Mouse (Mus musculus) embryonic facial prominence, embryonic 10.5 days (tissue): ENCODE data around the gene Clec16a. TPM values are rescaled to one million over a fixed set of nuclear protein-coding genes. Genes with fewer than 3 reads are reported as not detected.

ENCODE experiments used
- DNase-seq: peaks from one replicate; pipeline ENCODE4 v3.0.0-alpha.2; 2017; ENCODE audit warnings: low spot score
- H3K27ac ChIP-seq: fragments of 300-500 bp; sonication (generic); replicated peaks from 2 replicates; pipeline ENCODE4 v1.5.1; 2016; ENCODE audit warnings: mild to moderate bottlenecking
- H3K27me3 ChIP-seq: fragments of 300-500 bp; sonication (generic); replicated peaks from 2 replicates; pipeline ENCODE4 v1.6.1; 2016; ENCODE audit warnings: low read depth, mild to moderate bottlenecking; ENCODE audit not compliant: poor library complexity, severe bottlenecking
- H3K36me3 ChIP-seq: fragments of 300-500 bp; sonication (generic); replicated peaks from 2 replicates; pipeline ENCODE4 v1.6.1; 2016; ENCODE audit warnings: mild to moderate bottlenecking, moderate library complexity
- H3K4me1 ChIP-seq: fragments of 300-500 bp; sonication (generic); 2 replicates; pipeline ENCODE4 v1.6.1; 2016
- H3K4me3 ChIP-seq: fragments of 300-500 bp; sonication (generic); 2 replicates; pipeline ENCODE4 v1.5.1; 2016; ENCODE audit warnings: mild to moderate bottlenecking, moderate library complexity
- H3K9me3 ChIP-seq: fragments of 300-500 bp; sonication (generic); 2 replicates; pipeline ENCODE4 v1.6.1; 2016; ENCODE audit warnings: mild to moderate bottlenecking
- WGBS: fragments of 180-500 bp; shearing (Covaris S2); methylation state at CpG from one replicate; pipeline ENCODE4 v1.1.7; 2016; 5-methylcytosine and 5-hydroxymethylcytosine counted together
- polyA plus RNA-seq: library from polyadenylated mRNA; unstranded; fragments of >200 nt; fragmentation: Nextera tagmentation; extraction: Ambion mirVana; gene quantifications from 2 replicates; pipeline ENCODE4 v1.2.1, GENCODE M21; 2016

The Clec16a gene
- polyA plus RNA-seq, 1 experiment from 2014 or later = 30.7 TPM

DNA sequence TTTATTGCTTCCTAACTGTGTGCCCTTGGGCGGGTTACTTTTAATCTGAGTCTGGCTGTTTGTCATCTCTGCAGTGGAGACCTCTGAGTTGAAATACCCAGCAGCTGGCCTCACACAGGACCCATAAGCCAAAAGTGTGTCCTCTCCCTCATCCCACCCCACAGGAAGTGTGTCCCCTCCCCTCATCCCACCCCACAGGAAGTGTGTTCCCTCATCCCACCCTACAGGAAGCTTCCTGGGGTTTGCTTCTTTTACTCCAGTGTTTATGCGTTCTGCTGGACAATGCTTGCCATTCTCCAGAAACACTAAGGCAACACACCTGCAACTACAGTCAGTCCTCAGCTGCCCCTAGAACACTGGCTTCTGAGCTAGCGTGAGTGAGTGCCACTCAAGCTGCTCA, 92.8 kb downstream of the Clec16a start:
- no peak overlapping the region for H3K4me3 ChIP-seq
- H3K9me3 ChIP-seq = no peaks in the 10 kb centered on the region
- no peaks in the 10 kb centered on the region for H3K27me3 ChIP-seq
- no peak for DNase-seq
- peak overlapping the region; percentile 54 for H3K27ac ChIP-seq
- H3K4me1 ChIP-seq = peaks cover 29% of the 10 kb centered on the region
- WGBS = 59% methylated on average over 3 of the region's 3 CpGs
- no peaks in the 10 kb centered on the region for H3K36me3 ChIP-seq

DNA sequence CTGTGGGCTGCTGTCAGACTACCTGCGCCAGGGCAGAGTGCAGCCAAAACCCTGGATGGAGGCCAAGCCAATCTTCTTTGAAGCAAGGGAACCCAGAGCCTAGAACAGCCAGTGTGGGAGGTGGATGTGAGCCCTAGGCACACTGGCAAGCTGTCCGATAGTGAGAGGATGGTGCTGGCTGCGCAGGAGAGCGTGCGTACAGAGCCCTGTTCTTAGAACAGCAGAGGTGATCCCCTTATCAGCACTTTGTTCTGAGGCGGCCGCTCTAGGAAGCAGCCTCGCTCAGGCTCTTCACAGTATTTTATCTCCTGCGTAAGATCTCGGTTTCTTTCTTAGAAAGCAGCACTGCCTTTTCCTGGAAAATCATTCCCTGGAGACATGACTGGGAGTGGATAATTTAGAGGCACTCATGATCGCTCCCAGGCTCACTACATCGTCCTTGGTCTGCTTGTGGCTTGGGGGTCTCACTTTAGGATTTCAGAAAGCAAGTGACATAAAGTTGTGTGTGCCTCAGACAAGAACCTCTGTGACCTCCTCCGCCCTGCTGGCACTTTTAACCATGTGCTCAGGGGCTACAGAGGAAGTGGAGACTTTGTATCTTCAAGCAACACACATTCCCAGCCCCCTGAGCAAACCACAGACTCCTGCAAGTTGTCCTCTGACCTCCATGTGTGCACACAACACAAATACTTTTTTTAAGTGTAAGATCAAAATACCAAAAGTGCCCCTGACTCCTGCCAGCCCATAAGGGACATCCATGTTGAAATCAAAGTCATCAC, 94.2 kb downstream of the Clec16a start:
- no peak for DNase-seq

DNA sequence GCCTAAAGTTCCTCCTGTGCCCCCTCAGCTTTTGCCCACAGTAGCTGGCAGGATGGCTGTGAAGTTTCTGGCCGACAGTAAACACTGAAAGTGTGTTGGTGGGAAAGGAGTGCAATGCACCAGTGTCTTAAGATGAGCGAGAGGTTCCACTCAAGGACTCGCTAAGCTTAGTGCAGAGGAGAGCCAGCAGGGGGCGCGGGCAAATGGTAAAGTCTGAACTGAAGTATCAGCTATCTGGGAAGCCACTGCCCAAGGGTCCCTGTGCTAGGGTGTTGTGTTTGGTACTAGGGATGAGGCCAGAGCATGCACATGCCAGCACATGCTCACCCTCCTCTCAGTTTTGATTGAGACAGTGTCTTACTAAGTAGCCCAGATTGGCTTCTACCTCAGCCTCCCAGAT, 94.9 kb downstream of the Clec16a start:
- Histone ChIP-seq H3K27me3 (no peaks in the 10 kb centered on the region), H3K4me3 (no peak overlapping the region), H3K9me3 (no peaks in the 10 kb centered on the region), H3K36me3 (no peaks in the 10 kb centered on the region), H3K4me1 (peaks cover 26% of the 10 kb centered on the region), H3K27ac (no peak overlapping the region)
- peak; percentile 87 for DNase-seq
- 6% methylated on average over 5 of the region's 5 CpGs for WGBS

More for the DNA sequence above, 94.2 kb downstream of the Clec16a start:
- Histone ChIP-seq H3K4me3 (no peak overlapping the region), H3K9me3 (no peaks in the 10 kb centered on the region), H3K27ac (no peak overlapping the region; the same call in 1 of the 2 replicates), H3K36me3 (no peaks in the 10 kb centered on the region), H3K27me3 (no peaks in the 10 kb centered on the region), H3K4me1 (peaks cover 27% of the 10 kb centered on the region)
- 80% methylated on average over 13 of the region's 13 CpGs for WGBS

DNA sequence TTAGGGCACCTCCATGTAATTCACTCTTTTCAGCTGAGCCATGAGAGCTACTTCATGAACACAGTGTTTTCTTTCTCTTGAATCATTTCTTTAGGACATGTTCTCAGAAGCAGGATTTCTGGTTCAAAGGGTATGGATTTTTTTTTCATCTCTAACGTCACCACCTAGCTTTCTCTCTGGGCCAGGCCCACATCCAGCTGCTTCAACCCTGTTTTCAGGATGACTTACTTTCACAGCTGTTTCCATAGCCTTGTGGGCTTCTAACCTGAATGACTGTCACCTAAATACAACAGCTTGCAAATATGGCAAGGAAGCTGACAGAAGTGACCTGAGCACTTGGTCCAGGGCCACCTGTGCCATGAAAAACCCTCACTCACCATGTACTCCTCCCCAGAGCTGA, 96.0 kb downstream of the Clec16a start:
- no peaks in the 10 kb centered on the region for H3K9me3 ChIP-seq
- 68% methylated on average over 1 of the region's 1 CpGs for WGBS
- no peak overlapping the region for H3K27ac ChIP-seq
- DNase-seq = no peak
- no peaks in the 10 kb centered on the region for H3K27me3 ChIP-seq
- H3K4me1 ChIP-seq = peaks cover 26% of the 10 kb centered on the region
- H3K36me3 ChIP-seq = no peaks in the 10 kb centered on the region
- H3K4me3 ChIP-seq = no peak overlapping the region

DNA sequence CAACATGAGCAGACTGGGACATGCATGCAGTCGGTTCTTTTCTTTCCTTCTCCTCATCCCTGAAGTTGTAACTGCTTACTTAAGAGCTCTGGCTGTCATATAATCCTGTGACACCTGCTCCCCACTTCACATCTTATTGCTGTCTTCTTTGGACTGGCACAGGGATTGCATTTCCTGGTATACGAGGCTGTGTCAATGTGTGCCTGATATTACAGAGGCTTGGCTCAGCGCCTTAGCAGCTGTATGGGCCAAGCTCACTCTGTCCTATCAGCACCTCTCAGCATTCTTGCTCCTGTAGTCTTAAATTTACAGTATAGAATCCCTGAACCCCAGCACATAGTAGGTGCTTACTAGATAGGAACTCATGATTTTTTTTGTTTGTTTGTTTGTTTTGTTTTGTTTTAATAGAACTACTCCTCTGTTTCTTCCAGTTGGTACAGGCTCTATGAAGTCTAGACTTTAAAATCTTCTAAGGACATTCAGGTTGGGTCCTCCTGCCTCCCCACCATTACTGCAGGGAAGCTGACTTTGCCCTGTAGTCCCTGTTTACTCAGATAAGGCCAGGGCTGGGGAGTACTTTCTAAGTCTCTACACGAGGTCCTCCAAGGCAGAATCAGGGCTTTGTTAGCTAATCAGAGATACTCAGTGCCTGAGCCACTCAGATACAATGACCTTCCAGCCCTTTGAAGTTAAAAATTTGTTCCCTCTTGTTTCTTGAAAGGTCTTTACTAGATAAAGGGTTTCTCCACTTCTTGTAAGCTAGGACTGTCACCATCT, 97.9 kb downstream of the Clec16a start:
- H3K4me3 ChIP-seq = no peak overlapping the region
- H3K4me1 ChIP-seq = peaks cover 22% of the 10 kb centered on the region
- 61% methylated on average over 4 of the region's 4 CpGs for WGBS

DNA sequence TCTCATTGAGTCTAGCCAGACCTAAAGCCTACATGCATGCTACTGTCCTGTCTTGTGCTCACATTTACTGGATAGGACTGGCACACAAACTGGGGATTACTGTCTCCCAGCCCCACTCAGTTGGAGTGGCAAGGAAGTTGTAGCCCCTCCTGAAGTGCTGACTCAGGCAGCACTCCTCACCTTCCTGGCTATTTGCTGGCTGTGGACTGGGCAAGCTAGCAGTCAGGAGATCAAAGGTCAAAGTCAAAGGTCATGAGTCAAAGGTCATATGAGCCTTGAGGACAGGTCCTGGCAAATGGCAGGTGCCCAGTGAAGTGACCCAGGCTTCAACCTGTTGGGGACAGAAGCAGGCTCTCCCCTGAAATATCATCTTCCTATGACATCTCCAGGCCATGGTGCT, 99.1 kb downstream of the Clec16a start:
- H3K9me3 ChIP-seq = no peaks in the 10 kb centered on the region
- H3K27ac ChIP-seq = no peak overlapping the region
- no peak for DNase-seq
- no peaks in the 10 kb centered on the region for H3K36me3 ChIP-seq
- H3K4me3 ChIP-seq = no peak overlapping the region
- peaks cover 10% of the 10 kb centered on the region for H3K4me1 ChIP-seq
- H3K27me3 ChIP-seq = no peaks in the 10 kb centered on the region

More for the DNA sequence above, 97.9 kb downstream of the Clec16a start:
- Histone ChIP-seq H3K27ac (no peak overlapping the region), H3K9me3 (no peaks in the 10 kb centered on the region), H3K36me3 (no peaks in the 10 kb centered on the region), H3K27me3 (no peaks in the 10 kb centered on the region)
- no peak for DNase-seq

DNA sequence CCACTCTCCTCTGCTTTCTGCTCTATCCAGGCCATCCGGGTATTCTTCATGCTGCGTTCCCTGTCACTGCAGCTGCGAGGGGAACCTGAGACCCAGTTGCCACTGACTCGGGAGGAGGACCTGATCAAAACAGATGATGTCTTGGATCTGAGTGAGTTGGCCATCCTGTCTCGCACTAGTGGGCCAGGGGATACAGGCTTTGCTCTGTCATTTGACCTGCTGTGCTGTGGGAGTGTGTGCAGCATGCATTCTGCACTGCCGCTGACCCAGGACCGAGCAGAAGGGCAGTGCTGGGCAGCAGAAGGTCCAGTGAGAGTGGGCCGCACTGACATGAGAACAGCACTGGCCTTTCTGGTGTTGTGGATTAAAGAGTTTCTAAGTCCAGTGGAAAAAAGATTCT, 99.6 kb downstream of the Clec16a start:
- Histone ChIP-seq H3K4me3 (no peak overlapping the region), H3K9me3 (no peaks in the 10 kb centered on the region), H3K4me1 (peaks cover 6% of the 10 kb centered on the region; the same call in 1 of the 2 replicates), H3K27ac (no peak overlapping the region), H3K27me3 (no peaks in the 10 kb centered on the region), H3K36me3 (no peaks in the 10 kb centered on the region)
- no peak for DNase-seq
- WGBS = 80% methylated on average over 8 of the region's 8 CpGs

DNA sequence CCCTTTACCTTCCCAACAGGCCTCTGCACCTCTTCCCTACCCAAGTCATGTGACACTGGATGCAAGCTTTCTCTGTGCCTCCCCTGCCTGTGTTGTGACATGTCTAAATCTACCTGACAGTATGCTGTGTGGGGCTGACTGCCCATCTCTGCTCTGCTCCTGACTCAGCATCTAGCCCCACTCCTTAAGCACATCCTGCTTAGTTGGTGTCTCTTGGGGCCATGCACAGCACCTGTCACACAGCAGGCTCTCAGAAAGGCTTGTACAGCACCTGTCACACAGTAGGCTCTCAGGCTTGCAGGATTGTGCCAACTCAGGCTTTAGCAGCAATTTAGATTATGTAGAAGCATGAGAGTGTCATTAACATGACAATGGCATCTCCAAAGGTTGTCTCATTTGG, 106.7 kb downstream of the Clec16a start:
- H3K36me3 ChIP-seq = no peaks in the 10 kb centered on the region
- no peak for DNase-seq

DNA sequence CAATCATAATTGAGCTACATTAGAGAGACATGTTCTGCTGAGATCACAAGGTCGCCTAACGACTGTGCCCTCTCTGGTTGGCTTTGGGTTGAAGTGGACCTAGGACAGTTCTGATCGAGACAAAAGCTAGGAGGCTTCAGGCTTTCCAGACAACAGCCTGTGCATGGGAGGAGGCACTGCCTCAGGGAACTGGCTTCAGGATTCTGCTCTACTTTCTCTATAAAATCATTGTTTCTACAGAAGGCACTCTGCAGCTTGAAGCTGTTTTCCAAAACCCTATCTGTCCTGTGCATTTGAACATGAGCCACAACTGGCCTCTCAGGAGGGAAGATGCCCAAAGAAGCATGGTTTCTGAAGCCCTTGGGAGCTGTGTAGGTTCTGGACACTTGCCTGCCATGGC, 107.8 kb downstream of the Clec16a start:
- no peak overlapping the region for H3K27ac ChIP-seq
- 81% methylated on average over 3 of the region's 3 CpGs for WGBS
- no peaks in the 10 kb centered on the region for H3K27me3 ChIP-seq
- no peaks in the 10 kb centered on the region for H3K9me3 ChIP-seq
- H3K4me1 ChIP-seq = peaks cover 27% of the 10 kb centered on the region
- no peak for DNase-seq
- no peaks in the 10 kb centered on the region for H3K36me3 ChIP-seq
- no peak overlapping the region for H3K4me3 ChIP-seq

More for the DNA sequence above, 106.7 kb downstream of the Clec16a start:
- Histone ChIP-seq H3K27me3 (no peaks in the 10 kb centered on the region), H3K9me3 (no peaks in the 10 kb centered on the region), H3K27ac (no peak overlapping the region), H3K4me3 (no peak overlapping the region), H3K4me1 (peaks cover 19% of the 10 kb centered on the region)

DNA sequence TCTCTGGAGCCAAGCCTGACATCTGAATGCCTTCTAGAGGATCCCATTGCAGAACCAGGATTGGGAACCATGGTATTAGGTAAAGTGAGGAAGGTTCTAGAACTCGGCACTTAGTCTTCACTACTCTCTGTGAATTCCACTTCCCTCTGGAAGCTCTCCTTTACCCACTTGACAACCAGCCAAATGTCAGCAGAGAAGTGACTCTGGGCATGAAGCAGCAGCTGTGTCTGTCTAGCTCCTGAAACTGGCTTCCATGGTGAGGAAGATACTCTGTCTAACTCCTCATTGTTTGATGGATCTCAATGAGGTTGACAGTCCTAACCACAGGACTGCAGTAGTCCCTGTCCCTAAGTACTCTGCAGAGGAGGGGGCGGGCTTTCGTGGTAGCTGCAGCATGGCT, 110.1 kb downstream of the Clec16a start:
- H3K27ac ChIP-seq = no peak overlapping the region
- peaks cover 32% of the 10 kb centered on the region for H3K4me1 ChIP-seq
- H3K27me3 ChIP-seq = no peaks in the 10 kb centered on the region
- 84% methylated on average over 3 of the region's 3 CpGs for WGBS
- H3K4me3 ChIP-seq = no peak overlapping the region
- no peak for DNase-seq
- H3K9me3 ChIP-seq = no peaks in the 10 kb centered on the region
- H3K36me3 ChIP-seq = no peaks in the 10 kb centered on the region

DNA sequence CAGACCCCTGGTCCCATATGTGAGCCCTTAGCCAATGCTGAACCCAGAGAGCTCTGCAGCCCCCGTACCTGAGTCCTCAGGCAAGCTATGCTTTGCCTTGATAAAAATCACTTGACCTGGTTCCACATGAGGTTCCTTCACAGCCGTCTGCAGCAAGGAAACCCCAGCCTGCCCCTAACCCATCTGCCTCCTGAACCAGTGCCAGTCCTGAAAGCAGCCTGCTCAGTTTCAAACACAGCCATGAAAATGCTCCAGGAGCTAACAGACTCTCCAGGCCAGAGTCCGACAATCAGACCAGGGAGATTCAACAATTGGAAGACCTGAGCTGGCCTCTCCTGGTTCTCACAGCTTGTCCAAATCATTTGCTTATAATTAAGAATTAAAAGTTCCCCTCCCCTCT, 110.8 kb downstream of the Clec16a start:
- no peaks in the 10 kb centered on the region for H3K9me3 ChIP-seq
- WGBS = 55% methylated on average over 3 of the region's 3 CpGs
- H3K4me3 ChIP-seq = no peak overlapping the region
- DNase-seq = no peak
- no peaks in the 10 kb centered on the region for H3K36me3 ChIP-seq
- no peaks in the 10 kb centered on the region for H3K27me3 ChIP-seq
- H3K4me1 ChIP-seq = peaks cover 32% of the 10 kb centered on the region
- H3K27ac ChIP-seq = no peak overlapping the region; the same call in 1 of the 2 replicates

DNA sequence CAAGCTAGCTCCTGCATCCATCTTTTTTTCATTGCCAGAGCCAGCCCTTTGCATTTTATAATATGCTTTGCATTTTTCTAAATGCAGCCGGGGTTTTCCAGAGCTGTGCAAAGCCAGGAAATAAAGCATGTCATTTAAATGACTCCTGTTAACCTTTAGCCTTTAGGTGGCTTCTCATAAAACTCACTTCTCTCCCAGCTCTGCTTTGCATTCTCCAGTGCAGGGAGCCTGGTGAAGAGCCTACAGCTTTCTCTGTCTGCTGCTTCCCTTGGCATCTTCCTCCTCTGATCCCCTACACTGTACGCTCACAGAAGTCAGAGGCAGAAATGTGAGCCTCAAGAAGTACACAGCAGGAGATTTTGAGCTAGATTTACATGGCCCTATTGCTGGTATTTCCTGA, 111.3 kb downstream of the Clec16a start:
- H3K9me3 ChIP-seq = no peaks in the 10 kb centered on the region
- no peaks in the 10 kb centered on the region for H3K27me3 ChIP-seq
- no peak for DNase-seq
- no peaks in the 10 kb centered on the region for H3K36me3 ChIP-seq
- no peak overlapping the region for H3K27ac ChIP-seq
- peaks cover 32% of the 10 kb centered on the region for H3K4me1 ChIP-seq
- H3K4me3 ChIP-seq = no peak overlapping the region
- 34% methylated on average over 2 of the region's 2 CpGs for WGBS

DNA sequence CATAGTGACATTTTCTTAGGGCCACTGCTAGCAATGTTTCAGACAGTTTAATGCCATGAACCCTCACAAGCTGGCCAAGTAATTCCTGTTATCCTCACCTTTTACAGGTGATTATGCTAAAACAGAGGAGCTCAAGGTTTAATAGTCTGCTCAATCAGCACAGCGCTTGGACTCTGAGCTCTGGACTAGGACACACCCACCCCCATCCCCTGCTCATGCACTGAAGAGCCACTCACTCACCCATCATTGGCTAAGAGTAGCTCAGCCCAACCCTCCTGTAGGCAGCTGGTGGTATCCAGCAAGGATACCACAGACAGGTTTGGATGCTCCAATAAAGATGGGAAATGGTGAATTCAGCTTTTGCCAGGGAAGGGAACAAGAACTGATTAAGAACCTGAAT, 111.8 kb downstream of the Clec16a start:
- H3K27ac ChIP-seq = no peak overlapping the region
- H3K4me3 ChIP-seq = no peak overlapping the region
- no peak for DNase-seq
- no peaks in the 10 kb centered on the region for H3K27me3 ChIP-seq
- WGBS = 75% methylated on average over 1 of the region's 1 CpGs
- H3K9me3 ChIP-seq = no peaks in the 10 kb centered on the region
- no peaks in the 10 kb centered on the region for H3K36me3 ChIP-seq
- H3K4me1 ChIP-seq = peaks cover 28% of the 10 kb centered on the region
